In the genomic region with DNA sequence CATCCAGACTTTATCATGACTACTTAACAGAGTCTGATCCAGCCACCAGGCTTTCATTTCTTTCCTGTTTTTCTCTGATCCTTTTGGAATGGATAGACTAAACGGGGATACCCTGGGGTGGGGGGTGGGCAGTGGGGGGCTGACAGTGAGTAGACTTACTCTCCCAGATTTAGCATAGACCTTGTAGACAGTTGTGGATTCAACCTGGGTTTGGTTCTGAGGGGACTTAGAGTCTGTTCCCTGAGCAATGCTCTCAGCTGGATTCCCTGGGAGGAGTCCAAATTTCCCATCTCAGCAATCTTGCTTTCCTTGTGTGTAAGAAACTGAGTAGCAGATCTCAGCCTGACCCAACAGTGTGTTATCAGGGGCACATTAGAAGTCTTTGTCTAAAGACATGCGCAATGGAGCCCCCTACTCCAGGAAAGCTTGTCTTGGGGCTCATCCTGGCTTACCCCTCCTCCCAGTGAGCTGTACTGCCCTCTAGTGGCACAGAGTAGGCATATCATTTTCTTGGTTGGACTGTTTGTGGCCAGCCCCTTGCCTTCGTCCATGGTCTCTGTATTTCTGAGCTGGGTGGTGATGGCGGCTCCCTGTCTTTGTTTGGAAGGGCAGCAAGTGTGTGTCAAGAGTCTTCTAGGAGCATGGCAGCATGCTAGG, we compare ENCODE assay signal across 9 mouse cellular contexts. TPM values are rescaled to one million over a fixed set of nuclear protein-coding genes. Genes with fewer than 3 reads are reported as not detected.
DNase-seq lines count a peak whose midpoint lies in the region; ATAC-seq and TF ChIP-seq lines count a peak whose summit lies in the region.
"Had no signal": no experiment of that assay in that cellular context is flagged by ENCODE, and none has a peak within 500 bp of the region (broad histone marks: within the 10 kb centered on the region; RNA-seq: fewer than 3 reads in every experiment).

No protein-coding gene starts in this region.

- no peaks in the 10 kb centered on the region for H3K27me3 ChIP-seq in small intestine, adult 2 months (ENCODE audit: control insufficient read depth, insufficient read depth, low read length)

- ATAC-seq in frontal cortex, adult (ENCODE audit: low TSS enrichment): peak; percentile 55
- peak; percentile 86 for ATAC-seq in megakaryocyte, adult 5-6 weeks (ENCODE audit: poor library complexity, severe bottlenecking)

- intact Hi-C loops in gastrocnemius, postnatal 14 days (cut with DNase I; ENCODE audit: low total_unique reads): loop anchor here (5.0 kb wide), 1 partner anchor 44 kb away; no protein-coding TSS in a partner anchor

- TF ChIP-seq CTCF in small intestine, adult 2 months (IDR thresholded peaks at IDR 0.05; ENCODE audit: extremely low read depth, insufficient read length, insufficient replicate concordance, low read depth, low read length): peak; percentile 90; the same call in 1 of the 2 replicates

- H3K4me3 ChIP-seq in small intestine, adult 2 months (ENCODE audit: low read depth, low read length): no peak overlapping the region

- no peaks in the 10 kb centered on the region for H3K36me3 ChIP-seq in small intestine, adult 2 months (ENCODE audit: control insufficient read depth, insufficient read depth, low read length)

- no peaks in the 10 kb centered on the region for H3K4me1 ChIP-seq in small intestine, adult 2 months (ENCODE audit: control insufficient read depth, insufficient read depth, insufficient read length, low read length)

- TF ChIP-seq POLR2A in small intestine, adult 2 months (IDR thresholded peaks at IDR 0.05; ENCODE audit: low read depth, low read length): no peak

- WGBS in small intestine, adult 2 months: 33% methylated on average over 4 of the region's 4 CpGs

- no peak overlapping the region for H3K27ac ChIP-seq in small intestine, adult 2 months (ENCODE audit: insufficient read depth, low read depth, low read length)
- H3K27ac ChIP-seq: macrophage had no signal

- no peak for DNase-seq in frontal cortex, postnatal 14 days (ENCODE audit: low spot score in 2 of 2)
- peak; percentile 80 for DNase-seq in ES-CJ7 (ENCODE audit: low read depth, low spot score)
- DNase-seq in cerebellum, adult 9-10 months: peak; percentile 74
- DNase-seq in gastrocnemius, postnatal 14 days: peak; percentile 23
- DNase-seq in kidney, adult 9 months: peak; percentile 50

RNA-seq across cellular contexts. Expression of a gene that starts 6.5 kb away (rescaled TPM):
- under 1 TPM; 0.18 to 0.33 TPM for total RNA-seq in gastrocnemius, postnatal 14 days (2021)
- total RNA-seq in megakaryocyte, adult 5-6 weeks (2015): not detected in 2 replicates
- not detected in 2 replicates for total RNA-seq in megakaryocyte, adult 5-6 weeks (2017)
- 0.30 and 0.41 TPM in 2 replicates for polyA plus RNA-seq in small intestine, adult 2 months (2012; rRNA removed)
- polyA plus RNA-seq: macrophage had no signal

Comparison
In these comparisons a context has a peak if more than half of its experiments do, and no peak if none do; other contexts are left out.
1. DNase-seq: peak in ES-CJ7 (single experiment), cerebellum, adult 9-10 months (single experiment), gastrocnemius, postnatal 14 days (single experiment) and kidney, adult 9 months (single experiment); none in frontal cortex, postnatal 14 days (0 of 2).